Mouse (Mus musculus) heart, postnatal 0 days (tissue): ENCODE data around the gene Tmem259.

Source experiments
- CTCF ChIP-seq: IDR thresholded peaks from 2 replicates; pipeline ENCODE4 v1.5.1; 2016; ENCODE audit warnings: antibody characterized with exemption, control low read depth, low read depth
- EP300 ChIP-seq: IDR thresholded peaks from 2 replicates; pipeline ENCODE4 v1.6.1; 2016; ENCODE audit warnings: antibody characterized with exemption, low read depth

GRCm38 (mm10) chr10:80016511-80016910 is 32.4 kb upstream of the Tmem259 start, which contains the start of gene Arhgap45:
- TF ChIP-seq CTCF (no peak), EP300 (no peak)
